ENCODE assay signal across 25 mouse cellular contexts in the genomic region with DNA sequence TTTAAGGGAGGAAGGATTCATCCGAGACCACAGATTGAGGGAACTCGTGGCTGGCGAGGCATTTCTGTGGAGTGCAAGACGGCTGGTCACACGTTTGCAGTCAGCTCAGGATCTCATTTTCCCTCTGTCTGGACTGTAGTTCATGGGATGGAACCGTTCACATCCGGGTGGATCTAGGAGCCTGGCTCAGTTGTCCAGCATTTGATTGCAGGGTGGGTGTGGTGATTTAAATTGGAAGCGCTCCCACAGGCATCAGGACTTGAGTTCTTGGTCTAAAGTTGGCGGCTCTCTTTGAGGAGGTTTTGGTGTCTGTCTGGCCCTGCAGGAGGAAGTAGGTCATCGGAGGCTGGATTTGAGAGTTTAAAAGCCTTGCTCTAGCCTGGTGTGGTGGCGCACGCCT. TPM values are rescaled to one million over a fixed set of nuclear protein-coding genes. Genes with fewer than 3 reads are reported as not detected.
A peak's percentile ranks its signal among the peaks of the same experiment; 100 is the strongest.
DNase-seq lines count a peak whose midpoint lies in the region; ATAC-seq and TF ChIP-seq lines count a peak whose summit lies in the region.
"Had no signal": no experiment of that assay in that cellular context is flagged by ENCODE, and none has a peak within 500 bp of the region (broad histone marks: within the 10 kb centered on the region; RNA-seq: fewer than 3 reads in every experiment).

No protein-coding gene starts in this region.

- no peak for ATAC-seq in midbrain, embryonic 13.5 days
- ATAC-seq in stomach, postnatal 0 days (ENCODE audit: low FRiP score, low TSS enrichment), result no peak
- no peak for ATAC-seq in kidney, embryonic 15.5 days (replicated peaks; ENCODE audit: low FRiP score)
- ATAC-seq: forebrain, embryonic 13.5 days; forebrain, embryonic 16.5 days; hindbrain, postnatal 0 days; inflammation-experienced regulatory T-cells, adult 6 months had no signal

- peaks cover 9% of the 10 kb centered on the region for H3K4me1 ChIP-seq in midbrain, embryonic 10.5 days
- H3K4me1 ChIP-seq in midbrain, embryonic 13.5 days (replicated peaks), result no peaks in the 10 kb centered on the region
- H3K4me1 ChIP-seq in stomach, postnatal 0 days (replicated peaks; ENCODE audit: control insufficient read depth, insufficient read depth), result 0 out of 2 replicates have a peak, but pooled peaks cover 2% of the 10 kb centered on the region
- peaks cover 9% of the 10 kb centered on the region; the same call in 1 of the 2 replicates for H3K4me1 ChIP-seq in kidney, embryonic 15.5 days
- H3K4me1 ChIP-seq: forebrain, embryonic 13.5 days had no signal

- TF ChIP-seq CTCF in stomach, postnatal 0 days (IDR thresholded peaks at IDR 0.05; ENCODE audit: low read depth), result no peak

- H3K36me3 ChIP-seq in midbrain, embryonic 10.5 days, result no peaks in the 10 kb centered on the region
- no peaks in the 10 kb centered on the region for H3K36me3 ChIP-seq in midbrain, embryonic 13.5 days
- H3K36me3 ChIP-seq in stomach, postnatal 0 days (ENCODE audit: control insufficient read depth, insufficient read depth, low read length), result no peaks in the 10 kb centered on the region
- no peaks in the 10 kb centered on the region for H3K36me3 ChIP-seq in kidney, embryonic 15.5 days
- H3K36me3 ChIP-seq: forebrain, embryonic 10.5 days; heart, embryonic 10.5 days; heart, embryonic 13.5 days had no signal

- H3K4me3 ChIP-seq in midbrain, embryonic 10.5 days, result no peak overlapping the region
- no peak overlapping the region for H3K4me3 ChIP-seq in midbrain, embryonic 13.5 days (replicated peaks)
- no peak overlapping the region for H3K4me3 ChIP-seq in stomach, postnatal 0 days (ENCODE audit: low read depth, low read length)
- no peak overlapping the region for H3K4me3 ChIP-seq in kidney, embryonic 15.5 days (replicated peaks)
- H3K4me3 ChIP-seq: forebrain, embryonic 10.5 days; forebrain, embryonic 13.5 days; heart, adult 2 months; heart, embryonic 10.5 days; heart, embryonic 13.5 days had no signal

- H3K27me3 ChIP-seq in midbrain, embryonic 10.5 days (ENCODE audit: low read depth, poor library complexity, severe bottlenecking), result no peaks in the 10 kb centered on the region
- no peaks in the 10 kb centered on the region for H3K27me3 ChIP-seq in midbrain, embryonic 13.5 days
- no peaks in the 10 kb centered on the region for H3K27me3 ChIP-seq in stomach, postnatal 0 days (ENCODE audit: control insufficient read depth, insufficient read depth, low read length)
- no peaks in the 10 kb centered on the region for H3K27me3 ChIP-seq in kidney, embryonic 15.5 days
- H3K27me3 ChIP-seq: forebrain, embryonic 13.5 days; heart, embryonic 13.5 days had no signal

- TF ChIP-seq EP300 in stomach, postnatal 0 days (optimal IDR thresholded peaks at IDR 0.05), result no peak

- H3K9ac ChIP-seq in midbrain, embryonic 13.5 days (replicated peaks), result no peak overlapping the region
- H3K9ac ChIP-seq in stomach, postnatal 0 days (ENCODE audit: low read length), result no peak overlapping the region
- H3K9ac ChIP-seq in kidney, embryonic 15.5 days, result no peak overlapping the region
- H3K9ac ChIP-seq: forebrain, embryonic 13.5 days; heart, embryonic 13.5 days; hindbrain, embryonic 14.5 days had no signal

- 92% methylated on average over 12 of the region's 12 CpGs for WGBS in midbrain, embryonic 10.5 days
- WGBS in midbrain, embryonic 13.5 days, result 93% methylated on average over 12 of the region's 12 CpGs
- WGBS in stomach, postnatal 0 days, result 83% methylated on average over 12 of the region's 12 CpGs
- 82% methylated on average over 12 of the region's 12 CpGs for WGBS in kidney, embryonic 15.5 days

- DNase-seq in midbrain, embryonic 10.5 days (ENCODE audit: low spot score), result peak; percentile 6
- DNase-seq in ES-CJ7 (ENCODE audit: low read depth, low spot score) (peak; percentile 65), R1 (ENCODE audit: low read depth, low spot score) (peak; percentile 65)
- DNase-seq in stomach, postnatal 0 days (ENCODE audit: low spot score), result no peak
- no peak for DNase-seq in B cell, adult 2 months
- DNase-seq: adrenal gland, adult 2 months; adrenal gland, postnatal 14 days; cerebellum, adult 11 months; cerebellum, adult 2 months; cerebellum, postnatal 10 days; gastrocnemius, postnatal 10 days; heart, adult 2 months; heart, postnatal 14 days; heart, postnatal 4 days; kidney, adult 11 months had no signal

- no peak overlapping the region for H3K27ac ChIP-seq in midbrain, embryonic 10.5 days (replicated peaks)
- no peak overlapping the region for H3K27ac ChIP-seq in midbrain, embryonic 13.5 days
- peak overlapping the region; percentile 63; the same call in 1 of the 2 replicates for H3K27ac ChIP-seq in stomach, postnatal 0 days (replicated peaks)
- H3K27ac ChIP-seq in kidney, embryonic 15.5 days, result no peak overlapping the region
- H3K27ac ChIP-seq: forebrain, embryonic 10.5 days; forebrain, embryonic 13.5 days; heart, embryonic 10.5 days; heart, embryonic 13.5 days; hindbrain, embryonic 14.5 days; hindbrain, postnatal 0 days had no signal

- H3K4me2 ChIP-seq in midbrain, embryonic 13.5 days (replicated peaks), result no peak overlapping the region
- H3K4me2 ChIP-seq in stomach, postnatal 0 days (replicated peaks; ENCODE audit: low read depth), result no peak overlapping the region
- H3K4me2 ChIP-seq in kidney, embryonic 15.5 days, result no peak overlapping the region
- H3K4me2 ChIP-seq: forebrain, embryonic 13.5 days; heart, embryonic 13.5 days; hindbrain, embryonic 14.5 days had no signal

- no peaks in the 10 kb centered on the region for H3K9me3 ChIP-seq in midbrain, embryonic 10.5 days (replicated peaks)
- no peaks in the 10 kb centered on the region for H3K9me3 ChIP-seq in midbrain, embryonic 13.5 days
- no peaks in the 10 kb centered on the region for H3K9me3 ChIP-seq in stomach, postnatal 0 days (ENCODE audit: control insufficient read depth, low read length)
- H3K9me3 ChIP-seq in kidney, embryonic 15.5 days (replicated peaks), result no peaks in the 10 kb centered on the region
- H3K9me3 ChIP-seq: forebrain, embryonic 10.5 days; forebrain, embryonic 13.5 days; heart, embryonic 10.5 days had no signal

RNA-seq across cellular contexts. Expression of gene Atf7ip, which starts 10.9 kb away (rescaled TPM):
- polyA plus RNA-seq in midbrain, embryonic 10.5 days (2016; fragmentation: Nextera tagmentation; extraction: Ambion mirVana), result 37.4 and 45.7 TPM in 2 replicates
- 48.5 and 49.9 TPM in 2 replicates for polyA plus RNA-seq in midbrain, embryonic 13.5 days (2015; fragmentation: Nextera tagmentation; extraction: Ambion mirVana)
- 8.4 and 9.5 TPM in 2 replicates for polyA plus RNA-seq in stomach, postnatal 0 days (2015; fragmentation: Nextera tagmentation; extraction: Ambion mirVana)
- 43.1 and 44.2 TPM in 2 replicates for polyA plus RNA-seq in kidney, embryonic 15.5 days (2015; fragmentation: Nextera tagmentation; extraction: Ambion mirVana)

Comparison
In these comparisons a context has a peak if more than half of its experiments do, and no peak if none do; other contexts are left out.
1. DNase-seq: peak in midbrain, embryonic 10.5 days (single experiment), ES-CJ7 (single experiment) and R1 (single experiment); none in stomach, postnatal 0 days (single experiment) and B cell, adult 2 months (0 of 2).